Mouse (Mus musculus): ENCODE data around the gene Lrrc4b.

The Lrrc4b gene

GRCm38 (mm10) chr7:44436267-44436666 lies 7.4 kb downstream of the Lrrc4b start:
- in situ Hi-C loops (cut with MboI, MseI): loop anchor here (10.0 kb wide), 1 partner anchor 661 kb away; the partner anchor contains the start of gene Klk11

- in situ Hi-C loops (cut with MboI, MseI): loop anchor here (10.0 kb wide), 1 partner anchor 662 kb away; the partner anchor contains the start of gene Klk11
Observed at GRCm38 (mm10) chr7:44437188-44437587, 8.4 kb downstream of the Lrrc4b start.

GRCm38 (mm10) chr7:44437933-44438332 lies 9.1 kb downstream of the Lrrc4b start:
- in situ Hi-C loops (cut with MboI, MseI): loop anchor here (10.0 kb wide), 1 partner anchor 663 kb away; the partner anchor contains the start of gene Klk11

- in situ Hi-C loops (cut with MboI, MseI): loop anchor here (10.0 kb wide), 1 partner anchor 665 kb away; the partner anchor contains the start of gene Klk11
Observed at GRCm38 (mm10) chr7:44439696-44440095, 10.9 kb downstream of the Lrrc4b start.

GRCm38 (mm10) chr7:44440479-44440878 lies 11.7 kb downstream of the Lrrc4b start:
- in situ Hi-C loops (cut with MboI, MseI): no loop called here

- in situ Hi-C loops (cut with MboI, MseI): no loop called here
Observed at GRCm38 (mm10) chr7:44441180-44441579, 12.4 kb downstream of the Lrrc4b start.

GRCm38 (mm10) chr7:44441648-44442109 lies 12.9 kb downstream of the Lrrc4b start:
- in situ Hi-C loops (cut with MboI, MseI): no loop called here

- in situ Hi-C loops (cut with MboI, MseI): no loop called here
Observed at GRCm38 (mm10) chr7:44442407-44442821, 13.6 kb downstream of the Lrrc4b start.

GRCm38 (mm10) chr7:44443268-44444173 lies 14.7 kb downstream of the Lrrc4b start:
- in situ Hi-C loops (cut with MboI, MseI): no loop called here

GRCm38 (mm10) chr7:44444886-44445527 lies 16.2 kb downstream of the Lrrc4b start:
- in situ Hi-C loops (cut with MboI, MseI): no loop called here

- in situ Hi-C loops (cut with MboI, MseI): no loop called here
Observed at GRCm38 (mm10) chr7:44445528-44445923, 16.7 kb downstream of the Lrrc4b start.

- in situ Hi-C loops (cut with MboI, MseI): no loop called here
Observed at GRCm38 (mm10) chr7:44446070-44446855, 17.4 kb downstream of the Lrrc4b start.

GRCm38 (mm10) chr7:44453256-44453655 lies 24.4 kb downstream of the Lrrc4b start:
- in situ Hi-C loops (cut with MboI, MseI): no loop called here

- in situ Hi-C loops (cut with MboI, MseI): no loop called here
Observed at GRCm38 (mm10) chr7:44456302-44456701, 27.5 kb downstream of the Lrrc4b start.

- in situ Hi-C loops (cut with MboI, MseI): no loop called here
Observed at GRCm38 (mm10) chr7:44460067-44460466, 31.2 kb downstream of the Lrrc4b start.

- in situ Hi-C loops (cut with MboI, MseI): no loop called here
Observed at GRCm38 (mm10) chr7:44460767-44461502, 32.1 kb downstream of the Lrrc4b start.

- in situ Hi-C loops (cut with MboI, MseI): no loop called here
Observed at GRCm38 (mm10) chr7:44461503-44462217, 32.8 kb downstream of the Lrrc4b start.

GRCm38 (mm10) chr7:44462218-44463055 lies 33.6 kb downstream of the Lrrc4b start:
- in situ Hi-C loops (cut with MboI, MseI): no loop called here

- in situ Hi-C loops (cut with MboI, MseI): no loop called here
Observed at GRCm38 (mm10) chr7:44463056-44463425, 34.2 kb downstream of the Lrrc4b start.
